Mouse (Mus musculus) small intestine, adult 2 months (tissue): ENCODE data around the gene Sik3. TPM values are rescaled to one million over a fixed set of nuclear protein-coding genes. Genes with fewer than 3 reads are reported as not detected.

Experiments
- H3K27ac ChIP-seq: fragments of 200-500 bp; 2 replicates; pipeline ENCODE4 v1.5.1; 2012; ENCODE audit warnings: low read depth, low read length, control low read depth, inconsistent platforms; ENCODE audit not compliant: insufficient read depth
- H3K27me3 ChIP-seq: fragments of 200-500 bp; 2 replicates; pipeline ENCODE4 v1.6.1; 2012; ENCODE audit warnings: mild to moderate bottlenecking, moderate library complexity, low read length, inconsistent platforms; ENCODE audit not compliant: control insufficient read depth, insufficient read depth
- H3K36me3 ChIP-seq: fragments of 200-500 bp; 2 replicates; pipeline ENCODE4 v1.6.1; 2012; ENCODE audit warnings: mild to moderate bottlenecking, low read length, control low read depth, inconsistent platforms; ENCODE audit not compliant: control insufficient read depth, insufficient read depth
- H3K4me1 ChIP-seq: fragments of 200-500 bp; 2 replicates; pipeline ENCODE4 v1.6.1; 2012; ENCODE audit warnings: low read length, inconsistent platforms, mixed read lengths; ENCODE audit not compliant: control insufficient read depth, insufficient read depth, insufficient read length
- H3K4me3 ChIP-seq: fragments of 200-500 bp; 2 replicates; pipeline ENCODE4 v1.5.1; 2012; ENCODE audit warnings: low read depth, mild to moderate bottlenecking, control low read depth, inconsistent platforms, low read length, moderate library complexity
- CTCF ChIP-seq: fragments of 200-500 bp; IDR thresholded peaks from 2 replicates; pipeline ENCODE4 v1.5.1; 2012; ENCODE audit warnings: low read depth, mild to moderate bottlenecking, control low read depth, inconsistent platforms, low read length, moderate library complexity, mixed read lengths; ENCODE audit not compliant: insufficient replicate concordance, insufficient read length; ENCODE audit errors: extremely low read depth
- POLR2A ChIP-seq: fragments of 200-500 bp; IDR thresholded peaks from 2 replicates; pipeline ENCODE4 v1.6.1; 2012; ENCODE audit warnings: low read depth, mild to moderate bottlenecking, control low read depth, inconsistent platforms, low read length, moderate library complexity
- WGBS: fragments of 180-500 bp; shearing (Covaris S2); methylation state at CpG from one replicate; pipeline ENCODE4 v1.1.7; 2018; 5-methylcytosine and 5-hydroxymethylcytosine counted together
- polyA plus RNA-seq: library from polyadenylated mRNA; depleted of rRNA; stranded (reverse); fragments of >200 nt; gene quantifications from 2 replicates; pipeline ENCODE4 v1.2.3, GENCODE M21; 2012

Sik3 gene
- polyA plus RNA-seq, 1 experiment = 14.5 TPM

DNA sequence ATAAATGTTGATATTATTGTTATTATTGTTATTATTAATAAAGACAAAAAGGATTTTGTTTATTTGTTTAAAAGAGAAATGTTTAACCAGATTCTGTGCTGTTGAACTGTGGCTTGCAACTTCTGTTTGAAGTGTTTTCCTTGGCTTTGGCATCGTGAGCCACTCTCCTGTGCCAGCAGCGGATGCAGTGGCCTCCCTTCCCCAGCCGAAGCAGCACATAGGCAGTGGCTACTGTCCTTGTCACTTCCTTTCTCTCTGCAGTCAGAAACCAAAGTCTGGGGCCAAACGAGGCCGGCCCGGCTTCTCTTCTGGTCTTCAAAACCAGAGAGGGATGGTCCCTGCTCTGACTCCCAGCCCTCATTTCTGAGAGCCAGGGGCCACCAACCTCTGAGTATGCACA lies 210.5 kb downstream of the Sik3 start:
- 81% methylated on average over 6 of the region's 6 CpGs for WGBS
- Histone ChIP-seq H3K4me3 (no peak overlapping the region), H3K4me1 (peaks cover 46% of the 10 kb centered on the region), H3K36me3 (peaks cover 26% of the 10 kb centered on the region), H3K27ac (peak overlapping the region; percentile 86), H3K27me3 (no peaks in the 10 kb centered on the region)
- no peak for TF ChIP-seq CTCF

DNA sequence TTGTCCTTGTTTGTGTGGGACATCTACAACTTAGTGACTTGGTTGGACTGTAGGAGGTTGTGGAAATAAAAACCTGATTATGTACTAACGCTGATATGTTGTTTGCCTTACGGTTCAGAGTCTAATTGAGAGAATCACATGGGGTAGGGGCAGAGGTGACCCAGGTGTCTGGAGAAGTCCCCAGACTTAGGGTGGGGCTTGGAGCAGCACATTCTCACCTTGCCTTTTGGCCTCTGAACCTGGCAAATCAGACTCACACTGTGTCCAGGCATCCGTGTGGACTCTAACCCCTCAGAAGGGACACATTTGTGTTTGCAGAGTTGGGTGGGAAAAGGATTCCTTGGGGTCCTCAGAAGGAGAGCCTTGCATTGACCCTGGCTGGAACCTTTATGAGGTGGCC lies 211.5 kb downstream of the Sik3 start:
- peak overlapping the region; percentile 99 for H3K27ac ChIP-seq
- H3K4me3 ChIP-seq = 0 out of 2 replicates have a peak overlapping the region, but pooled peaks have one; percentile 14
- peaks cover 31% of the 10 kb centered on the region for H3K36me3 ChIP-seq
- peaks cover 50% of the 10 kb centered on the region for H3K4me1 ChIP-seq
- no peaks in the 10 kb centered on the region for H3K27me3 ChIP-seq
- 24% methylated on average over 3 of the region's 3 CpGs for WGBS
- TF ChIP-seq POLR2A = no peak

DNA sequence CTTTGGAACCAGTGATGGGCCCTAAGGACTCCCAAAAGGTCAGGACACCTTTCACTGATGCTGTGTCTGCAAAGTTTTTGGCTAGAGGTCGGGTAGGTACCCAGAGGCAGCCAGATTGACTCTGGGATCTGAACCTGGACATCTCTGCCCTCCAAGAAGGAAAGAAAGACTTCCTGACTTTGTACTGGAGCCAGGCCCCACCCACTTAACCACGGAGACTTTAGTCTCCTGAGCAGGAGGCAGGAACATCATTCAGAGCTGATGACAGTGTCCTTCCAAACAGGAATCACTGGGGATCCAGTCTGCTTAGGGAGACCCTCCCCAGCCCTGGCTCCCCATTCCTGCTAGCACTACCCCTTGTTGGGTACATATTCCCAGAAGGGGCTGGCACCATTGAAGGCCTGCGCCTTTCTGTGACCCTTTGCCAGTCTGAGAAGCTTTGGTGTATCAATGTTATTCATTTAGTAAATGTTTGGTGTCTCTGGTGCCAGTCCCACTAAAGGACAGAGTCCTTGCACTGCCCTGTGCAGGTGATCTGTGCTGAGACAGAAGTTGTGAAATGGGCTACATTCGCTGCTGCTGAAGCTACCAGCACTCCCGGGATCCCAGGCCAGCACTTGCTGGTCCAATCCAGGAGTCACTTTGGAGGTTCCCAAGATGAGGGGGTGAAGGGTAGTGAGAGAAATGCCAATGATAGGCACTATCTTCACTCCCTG lies 212.5 kb downstream of the Sik3 start:
- peaks cover 36% of the 10 kb centered on the region for H3K36me3 ChIP-seq
- TF ChIP-seq CTCF (no peak), POLR2A (no peak; the same call in 1 of the 2 replicates)
- 52% methylated on average over 5 of the region's 5 CpGs for WGBS
- no peaks in the 10 kb centered on the region for H3K27me3 ChIP-seq
- H3K4me3 ChIP-seq = peak overlapping the region; percentile 40
- peaks cover 50% of the 10 kb centered on the region for H3K4me1 ChIP-seq
- peak overlapping the region; percentile 99 for H3K27ac ChIP-seq

DNA sequence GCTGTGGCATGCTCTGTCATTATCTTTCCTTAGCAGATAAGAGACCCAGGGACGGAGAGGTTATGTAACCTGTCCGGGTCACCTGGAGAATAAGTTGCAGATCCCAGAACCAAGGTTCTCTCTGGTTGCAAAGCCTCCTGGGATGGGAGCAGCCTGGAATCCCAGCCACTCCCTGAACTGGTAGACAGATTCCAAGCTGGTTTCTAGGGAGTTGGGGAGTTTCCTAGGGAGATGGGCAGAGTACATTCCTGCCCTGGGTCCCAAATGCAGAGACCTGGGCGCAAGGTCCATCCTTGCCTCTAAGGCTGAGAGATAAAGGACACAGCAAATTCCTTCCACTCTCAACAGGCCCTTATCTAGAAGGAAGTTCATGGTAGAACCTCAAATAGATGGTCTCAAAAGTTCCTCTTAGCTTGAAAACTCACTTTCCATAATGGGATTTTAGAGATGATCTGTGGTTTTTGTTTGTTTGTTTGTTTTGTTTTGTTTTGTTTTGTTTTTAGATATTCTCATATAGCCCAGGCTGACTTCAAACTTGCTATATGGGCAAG lies 214.5 kb downstream of the Sik3 start:
- Histone ChIP-seq H3K36me3 (peaks cover 25% of the 10 kb centered on the region), H3K4me1 (peaks cover 41% of the 10 kb centered on the region), H3K27ac (peak overlapping the region; percentile 99), H3K27me3 (no peaks in the 10 kb centered on the region), H3K4me3 (no peak overlapping the region)
- TF ChIP-seq CTCF (no peak), POLR2A (no peak)
- WGBS = 30% methylated on average over 3 of the region's 3 CpGs

DNA sequence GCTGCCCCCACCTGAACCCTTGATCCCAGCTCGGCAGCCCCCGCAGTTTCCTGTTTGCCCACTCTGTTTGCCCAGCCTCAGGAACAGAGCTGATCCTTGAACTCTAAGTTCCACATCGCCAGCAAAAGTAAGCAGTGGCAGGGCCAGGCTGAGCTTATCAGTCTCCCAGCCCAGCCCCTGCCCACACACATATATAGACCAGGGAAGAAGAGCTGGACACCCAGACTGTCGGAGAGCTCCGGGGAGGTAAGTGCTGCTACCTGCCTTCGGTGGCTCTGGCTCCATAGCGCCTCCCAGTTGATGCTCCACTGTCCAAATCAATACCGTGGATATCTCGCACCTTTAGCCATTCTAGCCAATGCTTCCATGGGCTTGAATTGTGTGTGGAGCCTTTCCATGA lies 215.9 kb downstream of the Sik3 start, which contains the start of gene Apoa1:
Gene Apoa1, plus strand, starts transcription at position 90 of the 400 bp plus-strand sequence.
- 29% methylated on average over 9 of the region's 9 CpGs for WGBS
- H3K27me3 ChIP-seq = no peaks in the 10 kb centered on the region
- H3K36me3 ChIP-seq = peaks cover 22% of the 10 kb centered on the region
- peaks cover 36% of the 10 kb centered on the region for H3K4me1 ChIP-seq
- peak within 1 kb of the TSS; percentile 78 for H3K4me3 ChIP-seq
- H3K27ac ChIP-seq = peak within 1 kb of the TSS; percentile 99
- TF ChIP-seq POLR2A (peak; percentile 93; the same call in 1 of the 2 replicates), CTCF (no peak)

DNA sequence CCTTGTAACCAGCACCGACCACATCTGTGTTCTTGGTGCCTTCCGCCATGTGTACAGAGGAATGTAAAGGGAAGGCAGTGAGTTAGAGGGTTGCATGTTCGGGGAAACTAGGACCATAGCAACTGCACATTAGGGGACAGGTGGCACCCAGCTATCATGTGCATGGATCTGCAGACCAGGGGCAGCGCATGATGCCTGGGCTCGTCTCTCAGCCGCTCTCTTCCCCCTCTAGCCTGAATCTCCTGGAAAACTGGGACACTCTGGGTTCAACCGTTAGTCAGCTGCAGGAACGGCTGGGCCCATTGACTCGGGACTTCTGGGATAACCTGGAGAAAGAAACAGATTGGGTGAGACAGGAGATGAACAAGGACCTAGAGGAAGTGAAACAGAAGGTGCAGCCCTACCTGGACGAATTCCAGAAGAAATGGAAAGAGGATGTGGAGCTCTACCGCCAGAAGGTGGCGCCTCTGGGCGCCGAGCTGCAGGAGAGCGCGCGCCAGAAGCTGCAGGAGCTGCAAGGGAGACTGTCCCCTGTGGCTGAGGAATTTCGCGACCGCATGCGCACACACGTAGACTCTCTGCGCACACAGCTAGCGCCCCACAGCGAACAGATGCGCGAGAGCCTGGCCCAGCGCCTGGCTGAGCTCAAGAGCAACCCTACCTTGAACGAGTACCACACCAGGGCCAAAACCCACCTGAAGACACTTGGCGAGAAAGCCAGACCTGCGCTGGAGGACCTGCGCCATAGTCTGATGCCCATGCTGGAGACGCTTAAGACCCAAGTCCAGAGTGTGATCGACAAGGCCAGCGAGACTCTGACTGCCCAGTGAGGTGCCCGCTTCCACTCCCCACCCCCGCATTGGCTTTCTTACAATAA lies 217.2 kb downstream of the Sik3 start:
- WGBS = 15% methylated on average over 37 of the region's 37 CpGs
- peak overlapping the region; percentile 99 for H3K27ac ChIP-seq
- TF ChIP-seq CTCF (peak; percentile 69), POLR2A (no peak; the same call in 1 of the 2 replicates)
- no peaks in the 10 kb centered on the region for H3K27me3 ChIP-seq
- peaks cover 30% of the 10 kb centered on the region for H3K4me1 ChIP-seq
- peaks cover 22% of the 10 kb centered on the region for H3K36me3 ChIP-seq
- H3K4me3 ChIP-seq = peak overlapping the region; percentile 78
